Mouse (Mus musculus) forebrain, embryonic 10.5 days (tissue): Measurements from ENCODE around the gene Tpm1. TPM values are rescaled to one million over a fixed set of nuclear protein-coding genes. Genes with fewer than 3 reads are reported as not detected.
A peak's percentile ranks its signal among the peaks of the same experiment; 100 is the strongest.

Experiments used
- DNase-seq: peaks from one replicate; pipeline ENCODE4 v3.0.0-alpha.2; 2017; ENCODE audit warnings: low spot score; ENCODE audit errors: extremely low spot score
- H3K27ac ChIP-seq: fragments of 300-500 bp; sonication (generic); 2 replicates; pipeline ENCODE4 v1.5.1; 2016; ENCODE audit warnings: mild to moderate bottlenecking
- H3K27me3 ChIP-seq: fragments of 300-500 bp; sonication (generic); 2 replicates; pipeline ENCODE4 v1.6.1; 2016; ENCODE audit warnings: mild to moderate bottlenecking; ENCODE audit not compliant: poor library complexity, severe bottlenecking
- H3K36me3 ChIP-seq: fragments of 300-500 bp; sonication (generic); replicated peaks from 2 replicates; pipeline ENCODE4 v1.6.1; 2016; ENCODE audit warnings: mild to moderate bottlenecking, moderate library complexity
- H3K4me1 ChIP-seq: fragments of 300-500 bp; sonication (generic); 2 replicates; pipeline ENCODE4 v1.6.1; 2016
- H3K4me3 ChIP-seq: fragments of 300-500 bp; sonication (generic); 2 replicates; pipeline ENCODE4 v1.5.1; 2016; ENCODE audit warnings: mild to moderate bottlenecking, moderate library complexity
- H3K9me3 ChIP-seq: fragments of 300-500 bp; sonication (generic); 2 replicates; pipeline ENCODE4 v1.6.1; 2016; ENCODE audit warnings: mild to moderate bottlenecking, moderate library complexity
- WGBS: fragments of 180-500 bp; shearing (Covaris S2); methylation state at CpG from one replicate; pipeline ENCODE4 v1.1.7; 2016; 5-methylcytosine and 5-hydroxymethylcytosine counted together
- polyA plus RNA-seq: library from polyadenylated mRNA; unstranded; fragments of >200 nt; fragmentation: Nextera tagmentation; extraction: Ambion mirVana; gene quantifications from 2 replicates; pipeline ENCODE4 v1.2.1, GENCODE M21; 2016

Tpm1 gene
- polyA plus RNA-seq, 1 experiment from 2014 or later = 334 TPM

DNA sequence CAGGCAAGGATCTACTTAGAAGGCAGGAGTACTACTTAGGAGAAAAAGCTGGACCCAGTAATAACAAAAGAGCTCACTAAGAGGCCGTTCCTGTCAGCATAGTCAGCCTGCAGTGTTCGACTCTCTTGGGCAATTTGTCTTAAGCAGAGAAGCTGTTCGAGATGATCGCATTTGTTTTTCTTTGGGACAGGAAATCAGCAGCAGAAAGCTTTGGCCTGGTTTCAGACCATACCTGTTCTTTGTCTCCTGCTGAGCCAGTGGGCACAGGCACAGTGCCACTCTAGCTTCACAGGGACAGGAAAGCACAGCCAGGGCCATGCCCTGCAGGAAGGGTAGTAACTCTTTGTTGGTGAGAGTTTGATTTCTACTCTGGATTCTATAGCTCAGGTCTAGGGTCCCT is 42.8 kb downstream of the Tpm1 start:
- Histone ChIP-seq H3K4me1 (peaks cover 19% of the 10 kb centered on the region; the same call in 1 of the 2 replicates), H3K4me3 (no peak overlapping the region), H3K9me3 (no peaks in the 10 kb centered on the region), H3K36me3 (no peaks in the 10 kb centered on the region), H3K27me3 (no peaks in the 10 kb centered on the region), H3K27ac (no peak overlapping the region)
- 82% methylated on average over 4 of the region's 4 CpGs for WGBS
- no peak for DNase-seq

DNA sequence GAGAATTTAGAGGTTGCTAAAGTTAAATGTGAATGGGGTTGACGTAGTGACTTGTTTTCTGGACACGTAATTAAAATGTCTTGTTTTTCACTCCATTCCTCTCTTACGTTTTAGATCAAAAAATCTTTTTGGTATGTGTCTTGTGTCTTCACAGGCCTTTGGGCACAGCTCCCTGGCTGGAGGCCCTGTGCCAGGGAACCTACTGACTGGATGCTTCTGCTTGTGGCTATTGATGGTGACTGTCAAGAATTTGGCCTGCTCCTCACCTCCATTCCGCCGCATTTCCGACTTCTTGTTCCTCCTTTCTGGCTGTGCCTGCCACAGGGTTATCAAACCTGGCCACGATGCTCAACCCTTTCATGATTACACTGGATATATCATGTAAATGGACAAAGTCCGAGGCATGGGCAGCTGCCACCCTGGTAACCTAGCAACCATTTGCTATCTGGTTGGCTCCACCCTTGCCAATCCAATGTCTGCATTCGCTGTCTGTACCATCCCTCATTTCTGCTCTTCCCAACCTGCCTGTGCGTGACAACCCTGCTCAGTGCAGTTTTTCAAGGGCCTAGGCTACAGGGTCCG is 44.0 kb downstream of the Tpm1 start:
- DNase-seq = no peak
- 87% methylated on average over 11 of the region's 11 CpGs for WGBS
- no peaks in the 10 kb centered on the region for H3K36me3 ChIP-seq

DNA sequence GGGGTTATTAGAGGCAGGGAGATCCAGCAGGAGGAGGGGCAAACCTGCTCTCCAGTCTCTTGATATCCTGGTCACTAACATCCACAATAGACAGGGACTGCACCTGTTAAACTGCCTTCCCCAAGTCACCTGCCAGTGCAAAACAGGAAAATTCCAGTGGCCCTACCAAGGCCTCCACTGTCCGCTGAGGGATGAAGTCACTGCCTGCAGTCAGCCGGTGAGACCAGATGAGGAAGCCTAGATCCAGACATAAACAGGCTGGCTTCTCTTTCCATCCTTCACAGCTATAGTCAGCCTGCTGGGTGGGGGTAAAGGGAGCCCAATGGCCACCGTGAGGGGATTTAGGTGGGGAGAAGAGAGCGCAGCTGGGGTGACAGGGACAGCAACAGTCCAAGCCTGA is 45.5 kb downstream of the Tpm1 start:
- no peak for DNase-seq
- WGBS = 52% methylated on average over 4 of the region's 4 CpGs
- no peaks in the 10 kb centered on the region for H3K9me3 ChIP-seq
- H3K27me3 ChIP-seq = no peaks in the 10 kb centered on the region
- no peak overlapping the region for H3K4me3 ChIP-seq
- H3K4me1 ChIP-seq = peaks cover 17% of the 10 kb centered on the region; the same call in 1 of the 2 replicates
- no peaks in the 10 kb centered on the region for H3K36me3 ChIP-seq
- no peak overlapping the region for H3K27ac ChIP-seq

More for the DNA sequence above, 44.0 kb downstream of the Tpm1 start:
- H3K27me3 ChIP-seq = no peaks in the 10 kb centered on the region
- H3K4me3 ChIP-seq = no peak overlapping the region
- H3K9me3 ChIP-seq = no peaks in the 10 kb centered on the region
- peaks cover 19% of the 10 kb centered on the region; the same call in 1 of the 2 replicates for H3K4me1 ChIP-seq
- no peak overlapping the region for H3K27ac ChIP-seq

DNA sequence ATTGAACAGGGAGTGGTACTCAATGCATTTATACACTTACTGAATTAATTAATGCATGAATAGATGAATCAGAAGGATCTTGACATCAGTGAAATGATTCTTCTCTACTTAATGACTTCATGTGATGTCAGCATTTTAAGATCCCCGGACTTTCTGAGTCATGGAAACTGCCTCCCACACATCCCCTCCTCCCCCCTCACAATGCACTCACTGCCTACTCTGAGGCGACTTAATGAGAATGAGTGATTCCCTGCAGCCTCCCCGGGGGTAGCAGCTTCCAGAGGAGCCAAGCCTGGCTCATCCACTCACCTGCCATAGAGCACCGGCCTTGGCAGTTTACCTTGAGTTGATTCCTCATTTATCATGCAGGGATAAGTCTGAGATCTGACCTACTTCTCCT is 46.0 kb downstream of the Tpm1 start:
- H3K4me1 ChIP-seq = 0 out of 2 replicates have a peak, but pooled peaks cover 12% of the 10 kb centered on the region
- H3K9me3 ChIP-seq = no peaks in the 10 kb centered on the region
- WGBS = 38% methylated on average over 4 of the region's 4 CpGs

DNA sequence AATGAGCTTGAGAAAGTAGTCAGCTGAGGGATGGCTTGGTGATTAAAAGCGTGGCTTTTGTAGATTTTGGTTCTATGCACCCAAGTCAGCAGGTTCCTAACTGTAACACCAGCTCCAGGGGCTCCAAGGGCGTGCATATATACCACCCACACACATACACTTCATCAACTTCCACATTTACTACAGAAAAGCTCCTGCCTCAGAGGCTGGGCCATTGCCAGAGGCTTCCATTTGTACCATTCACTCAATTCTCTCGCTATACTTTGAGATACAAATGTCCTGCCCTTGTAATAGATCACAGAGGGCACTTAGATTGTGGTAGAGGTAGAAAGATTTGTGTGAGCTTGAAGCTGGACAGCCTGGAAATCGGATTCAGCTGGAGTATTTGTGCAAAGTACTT is 47.7 kb downstream of the Tpm1 start:
- 83% methylated on average over 4 of the region's 4 CpGs for WGBS
- Histone ChIP-seq H3K27ac (no peak overlapping the region), H3K9me3 (no peaks in the 10 kb centered on the region), H3K27me3 (no peaks in the 10 kb centered on the region), H3K4me3 (no peak overlapping the region), H3K36me3 (no peaks in the 10 kb centered on the region), H3K4me1 (0 out of 2 replicates have a peak, but pooled peaks cover 10% of the 10 kb centered on the region)
- no peak for DNase-seq

More for the DNA sequence above, 46.0 kb downstream of the Tpm1 start:
- Histone ChIP-seq H3K27me3 (no peaks in the 10 kb centered on the region), H3K27ac (no peak overlapping the region), H3K4me3 (no peak overlapping the region), H3K36me3 (no peaks in the 10 kb centered on the region)
- DNase-seq = no peak

DNA sequence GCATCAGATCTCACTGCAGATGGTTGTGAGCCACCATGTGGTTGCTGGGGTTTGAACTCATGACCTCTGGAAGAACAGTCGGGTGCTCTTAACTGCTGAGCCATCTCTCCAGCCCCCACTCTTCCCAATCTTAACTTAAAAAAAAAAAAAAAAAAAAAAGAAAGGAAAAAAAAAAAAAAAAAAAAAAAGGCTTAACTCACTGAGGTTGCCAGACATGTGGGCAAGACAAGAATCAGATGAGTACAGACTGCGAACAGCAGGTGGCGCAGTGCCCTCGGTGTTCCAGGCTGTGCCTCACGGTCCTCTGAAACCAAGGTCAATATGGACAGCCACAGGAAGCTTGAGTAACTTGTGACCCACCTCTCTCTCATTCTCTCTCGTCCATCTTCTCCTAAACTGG is 48.2 kb downstream of the Tpm1 start:
- no peak overlapping the region for H3K4me3 ChIP-seq
- H3K9me3 ChIP-seq = no peaks in the 10 kb centered on the region
- WGBS = 6% methylated on average over 6 of the region's 6 CpGs
- no peak overlapping the region for H3K27ac ChIP-seq
- peak; percentile 82 for DNase-seq
- H3K4me1 ChIP-seq = 0 out of 2 replicates have a peak, but pooled peaks cover 10% of the 10 kb centered on the region
- no peaks in the 10 kb centered on the region for H3K27me3 ChIP-seq
- H3K36me3 ChIP-seq = no peaks in the 10 kb centered on the region

DNA sequence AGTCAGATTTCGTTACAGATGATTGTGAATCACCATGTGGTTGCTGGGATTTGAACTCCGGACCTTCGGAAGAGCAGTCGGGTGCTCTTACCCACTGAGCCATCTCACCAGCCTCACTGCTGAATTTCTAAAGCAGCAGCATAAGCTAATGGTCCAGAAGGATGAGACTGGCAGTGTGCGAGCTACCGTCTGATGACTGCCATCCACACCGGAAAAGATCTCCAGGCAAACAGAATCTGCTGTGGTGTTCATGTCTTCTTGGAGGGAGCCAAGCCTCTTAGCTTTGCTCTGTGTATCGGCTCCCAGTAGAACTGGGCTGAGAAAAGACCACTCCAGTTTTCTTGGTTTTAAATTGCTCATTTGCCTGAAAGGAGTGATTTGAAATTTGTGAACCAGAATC is 49.5 kb downstream of the Tpm1 start:
- no peaks in the 10 kb centered on the region for H3K27me3 ChIP-seq

DNA sequence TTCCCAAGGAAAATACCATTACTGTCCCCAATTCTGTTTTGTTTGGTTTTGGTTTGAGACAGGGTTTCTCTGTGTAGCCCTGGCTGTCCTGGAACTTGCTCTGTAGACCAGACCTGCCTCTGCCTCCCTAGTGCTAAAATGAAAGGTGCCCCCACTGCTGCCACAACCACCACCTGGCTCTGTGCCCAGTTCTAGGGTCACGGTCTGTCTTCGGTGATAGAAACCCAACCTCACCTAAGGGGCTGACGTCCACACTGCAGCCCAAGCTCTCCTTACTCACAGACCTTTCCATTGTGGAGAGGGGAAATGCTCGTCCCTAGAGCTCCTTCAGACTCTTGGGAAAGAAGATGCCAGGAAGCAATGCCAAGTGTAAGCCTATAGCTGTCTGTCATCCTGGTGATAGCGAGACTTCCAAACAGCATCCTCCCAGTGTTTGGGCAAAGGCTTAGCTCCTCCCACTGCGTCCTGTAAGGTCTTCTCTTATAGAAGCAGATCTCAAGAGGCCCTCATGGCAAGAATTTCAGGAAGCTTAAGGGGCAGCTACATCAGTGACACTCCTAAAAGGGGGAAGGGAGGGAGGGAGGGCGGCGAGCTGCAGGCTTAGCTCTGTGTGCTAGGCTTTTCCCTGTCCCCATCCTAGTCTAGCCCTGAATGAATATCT is 57.3 kb downstream of the Tpm1 start:
- Histone ChIP-seq H3K36me3 (no peaks in the 10 kb centered on the region), H3K27ac (no peak overlapping the region), H3K4me1 (peaks cover 28% of the 10 kb centered on the region), H3K4me3 (no peak overlapping the region), H3K9me3 (no peaks in the 10 kb centered on the region), H3K27me3 (no peaks in the 10 kb centered on the region)
- DNase-seq = no peak
- WGBS = 82% methylated on average over 8 of the region's 8 CpGs

More for the DNA sequence above, 49.5 kb downstream of the Tpm1 start:
- no peak overlapping the region for H3K27ac ChIP-seq
- no peak overlapping the region for H3K4me3 ChIP-seq
- WGBS = 93% methylated on average over 8 of the region's 8 CpGs
- no peak for DNase-seq
- H3K4me1 ChIP-seq = 0 out of 2 replicates have a peak, but pooled peaks cover 10% of the 10 kb centered on the region
- H3K9me3 ChIP-seq = no peaks in the 10 kb centered on the region
- H3K36me3 ChIP-seq = no peaks in the 10 kb centered on the region

DNA sequence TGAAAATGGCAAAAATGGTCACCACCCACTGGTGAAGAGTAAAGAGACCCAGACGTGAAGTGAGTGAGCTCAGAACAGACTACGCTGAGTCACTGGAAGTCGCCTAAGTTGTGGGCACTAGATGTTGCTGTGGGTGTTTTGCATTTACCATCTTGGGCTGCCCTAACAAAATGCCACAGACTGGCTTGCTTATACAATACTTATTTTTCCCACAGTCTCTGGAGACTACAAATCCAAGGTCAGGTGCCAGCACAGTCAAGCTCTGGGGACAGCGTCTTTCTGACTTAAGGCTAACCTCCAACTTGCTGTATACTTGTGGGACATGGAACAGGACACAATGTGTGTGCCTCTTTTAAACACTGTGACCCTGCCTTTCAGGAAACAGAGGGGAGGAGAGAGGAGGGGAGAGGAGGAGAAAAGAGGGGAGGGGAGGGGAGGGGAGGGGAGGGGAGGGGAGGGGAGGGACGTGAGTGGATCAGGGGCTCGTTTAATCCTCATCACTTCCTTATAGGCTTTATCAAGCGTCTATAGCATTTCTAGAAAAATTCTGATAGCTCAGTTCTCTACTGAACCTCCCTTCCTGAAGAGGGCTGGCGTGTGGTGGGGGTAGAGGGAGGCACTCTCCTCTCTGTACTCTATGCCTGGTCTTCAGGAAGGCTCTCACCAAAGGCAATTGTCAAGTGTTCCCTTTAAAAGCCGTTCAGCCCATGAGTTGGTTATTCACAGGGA is 58.0 kb downstream of the Tpm1 start:
- H3K27ac ChIP-seq = no peak overlapping the region
- DNase-seq = no peak
- no peaks in the 10 kb centered on the region for H3K36me3 ChIP-seq
- 63% methylated on average over 9 of the region's 9 CpGs for WGBS
- H3K4me1 ChIP-seq = peaks cover 28% of the 10 kb centered on the region
- no peak overlapping the region for H3K4me3 ChIP-seq
- H3K9me3 ChIP-seq = no peaks in the 10 kb centered on the region
- H3K27me3 ChIP-seq = no peaks in the 10 kb centered on the region

DNA sequence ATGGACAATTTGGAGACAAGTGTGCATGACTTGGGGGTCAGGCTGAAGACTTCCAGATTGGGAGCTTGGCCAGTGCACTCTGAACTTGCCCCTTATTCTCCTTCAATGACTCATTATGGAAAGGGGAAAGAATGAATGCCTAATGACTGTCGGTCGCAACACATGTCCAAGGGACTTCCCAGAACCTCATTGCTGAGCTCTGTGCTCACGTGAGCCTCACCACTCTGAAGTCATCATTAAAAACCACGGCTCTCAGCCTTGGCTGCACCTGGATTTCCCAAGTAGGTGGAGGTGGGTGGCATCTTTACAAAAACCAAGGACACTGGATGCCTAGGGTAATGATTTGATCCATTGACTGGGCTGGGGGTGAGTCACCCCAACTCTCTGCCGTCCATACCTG is 59.2 kb downstream of the Tpm1 start:
- H3K36me3 ChIP-seq = no peaks in the 10 kb centered on the region
- no peak for DNase-seq
- no peak overlapping the region for H3K27ac ChIP-seq
- no peaks in the 10 kb centered on the region for H3K9me3 ChIP-seq
- no peak overlapping the region for H3K4me3 ChIP-seq
- WGBS = 92% methylated on average over 5 of the region's 5 CpGs
- no peaks in the 10 kb centered on the region for H3K27me3 ChIP-seq
- peaks cover 28% of the 10 kb centered on the region for H3K4me1 ChIP-seq

DNA sequence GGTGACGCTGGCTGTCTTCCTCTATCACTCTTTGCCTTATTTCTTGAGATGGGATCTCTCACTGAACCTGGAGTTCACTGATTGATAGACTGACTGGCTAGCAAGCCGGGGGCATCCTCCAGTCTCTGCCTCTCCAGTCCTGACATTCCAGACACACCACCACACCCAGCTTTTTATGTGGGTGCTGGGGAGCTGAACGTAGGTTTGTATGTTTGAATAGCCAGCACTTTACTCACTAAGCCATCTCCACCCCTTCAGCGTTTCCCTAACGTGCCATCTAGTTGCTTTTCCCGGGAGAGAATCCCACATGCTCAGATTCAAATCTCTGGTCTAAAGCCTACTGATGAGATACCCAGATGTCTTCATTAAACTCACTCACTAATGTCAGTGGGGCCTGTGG is 59.6 kb downstream of the Tpm1 start:
- peaks cover 28% of the 10 kb centered on the region for H3K4me1 ChIP-seq
- no peaks in the 10 kb centered on the region for H3K27me3 ChIP-seq
- H3K4me3 ChIP-seq = no peak overlapping the region
- no peak overlapping the region for H3K27ac ChIP-seq
- H3K36me3 ChIP-seq = no peaks in the 10 kb centered on the region
- WGBS = 90% methylated on average over 6 of the region's 6 CpGs
- no peaks in the 10 kb centered on the region for H3K9me3 ChIP-seq
- DNase-seq = no peak

DNA sequence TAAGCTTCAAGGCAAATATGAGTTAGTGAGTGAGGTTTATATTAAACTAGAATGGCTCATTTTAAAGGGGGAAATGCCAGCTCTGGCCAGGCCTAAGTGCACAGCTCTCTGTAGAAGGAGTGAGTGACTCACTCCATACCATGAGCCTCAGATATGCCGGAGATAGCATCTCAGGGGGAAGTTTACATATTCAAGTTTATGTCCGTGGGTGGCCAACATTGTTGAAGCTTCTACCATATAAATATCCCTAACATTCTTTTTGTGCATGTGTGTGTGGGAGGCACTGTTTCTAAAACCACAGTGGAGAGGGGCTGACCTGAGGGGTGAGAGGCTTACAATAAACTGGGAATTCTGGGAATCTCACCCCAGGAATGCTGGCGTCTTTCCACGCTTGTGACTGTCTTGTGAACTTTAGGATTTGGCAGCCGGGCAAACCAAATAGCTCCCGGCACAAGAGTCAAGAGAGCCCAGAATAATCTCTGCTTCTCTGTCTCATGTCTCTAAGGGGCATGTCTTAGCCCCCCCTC is 60.3 kb downstream of the Tpm1 start:
- H3K4me1 ChIP-seq = peaks cover 28% of the 10 kb centered on the region
- no peak overlapping the region for H3K4me3 ChIP-seq
- H3K36me3 ChIP-seq = no peaks in the 10 kb centered on the region
- DNase-seq = no peak
- no peak overlapping the region for H3K27ac ChIP-seq
- H3K9me3 ChIP-seq = no peaks in the 10 kb centered on the region
- H3K27me3 ChIP-seq = no peaks in the 10 kb centered on the region
- 79% methylated on average over 6 of the region's 6 CpGs for WGBS
